Mouse (Mus musculus) liver, embryonic 13.5 days (tissue): ENCODE measurements around the gene Atp1a1. TPM values are rescaled to one million over a fixed set of nuclear protein-coding genes. Genes with fewer than 3 reads are reported as not detected.

Source experiments
- ATAC-seq: fragments of 200-750 bp; cut with Nextera tagmentation; 2 replicates; pipeline ENCODE4 v1.8.0; 2017; ENCODE audit warnings: low read depth, mild to moderate bottlenecking, moderate number of reproducible peaks, moderate library complexity
- DNase-seq: peaks from one replicate; pipeline ENCODE4 v3.0.0; 2022
- H3K27ac ChIP-seq: fragments of 300-500 bp; sonication (generic); 2 replicates; pipeline ENCODE4 v1.5.1; 2015; ENCODE audit warnings: moderate library complexity, mild to moderate bottlenecking, inconsistent platforms
- H3K27me3 ChIP-seq: fragments of 300-500 bp; sonication (generic); 2 replicates; pipeline ENCODE4 v1.6.1; 2015; ENCODE audit warnings: mild to moderate bottlenecking, inconsistent platforms
- H3K36me3 ChIP-seq: fragments of 300-500 bp; sonication (generic); 2 replicates; pipeline ENCODE4 v1.6.1; 2015; ENCODE audit warnings: mild to moderate bottlenecking, inconsistent platforms
- H3K4me1 ChIP-seq: fragments of 300-500 bp; sonication (generic); replicated peaks from 2 replicates; pipeline ENCODE4 v1.6.1; 2015; ENCODE audit warnings: inconsistent platforms
- H3K4me2 ChIP-seq: fragments of 300-500 bp; sonication (generic); 2 replicates; pipeline ENCODE4 v1.6.1; 2015; ENCODE audit warnings: inconsistent platforms, mild to moderate bottlenecking, moderate library complexity
- H3K4me3 ChIP-seq: fragments of 300-500 bp; sonication (generic); replicated peaks from 2 replicates; pipeline ENCODE4 v1.5.1; 2015; ENCODE audit warnings: mild to moderate bottlenecking, inconsistent platforms
- H3K9ac ChIP-seq: fragments of 300-500 bp; sonication (generic); 2 replicates; pipeline ENCODE4 v1.6.1; 2015; ENCODE audit warnings: mild to moderate bottlenecking, inconsistent platforms
- H3K9me3 ChIP-seq: fragments of 300-500 bp; sonication (generic); replicated peaks from 2 replicates; pipeline ENCODE4 v1.6.1; 2016; ENCODE audit warnings: inconsistent platforms
- WGBS: fragments of 180-500 bp; shearing (Covaris S2); methylation state at CpG from one replicate; pipeline ENCODE4 v1.1.7; 2015; ENCODE audit not compliant: insufficient replicate concordance; 5-methylcytosine and 5-hydroxymethylcytosine counted together
- polyA plus RNA-seq: library from polyadenylated mRNA; unstranded; fragments of >200 nt; fragmentation: Nextera tagmentation; extraction: Ambion mirVana; gene quantifications from 2 replicates; pipeline ENCODE4 v1.2.1, GENCODE M21; 2015

Atp1a1 gene
- polyA plus RNA-seq, 1 experiment from 2014 or later: 40.1 TPM

DNA sequence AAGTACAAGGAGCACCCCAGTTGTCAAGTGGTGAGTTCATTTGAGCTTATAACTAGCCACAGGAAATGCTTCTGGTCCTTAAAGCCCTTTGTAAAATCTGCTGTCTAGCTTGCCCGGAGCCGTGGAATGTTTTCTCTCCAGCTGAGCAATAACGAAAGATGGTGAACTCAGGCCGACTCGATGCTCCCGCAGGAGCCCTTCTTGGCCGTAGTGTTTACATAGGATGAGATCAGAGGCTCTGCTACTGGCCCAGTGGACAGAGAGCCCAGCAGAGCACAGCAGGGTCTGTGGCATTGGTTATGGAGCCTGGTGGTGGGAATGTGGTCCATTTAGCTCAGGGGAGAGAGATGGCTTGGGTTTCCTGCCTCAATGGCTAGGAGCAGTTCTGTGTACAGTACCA is 60.4 kb downstream of the Atp1a1 start:
- ATAC-seq: no peak
- no peak for DNase-seq
- Histone ChIP-seq H3K27me3 (no peaks in the 10 kb centered on the region), H3K9ac (no peak overlapping the region), H3K4me1 (peaks cover 26% of the 10 kb centered on the region), H3K4me3 (no peak overlapping the region), H3K4me2 (no peak overlapping the region), H3K27ac (no peak overlapping the region; the same call in 1 of the 2 replicates), H3K9me3 (no peaks in the 10 kb centered on the region), H3K36me3 (no peaks in the 10 kb centered on the region)
- WGBS: 61% methylated on average over 7 of the region's 7 CpGs

DNA sequence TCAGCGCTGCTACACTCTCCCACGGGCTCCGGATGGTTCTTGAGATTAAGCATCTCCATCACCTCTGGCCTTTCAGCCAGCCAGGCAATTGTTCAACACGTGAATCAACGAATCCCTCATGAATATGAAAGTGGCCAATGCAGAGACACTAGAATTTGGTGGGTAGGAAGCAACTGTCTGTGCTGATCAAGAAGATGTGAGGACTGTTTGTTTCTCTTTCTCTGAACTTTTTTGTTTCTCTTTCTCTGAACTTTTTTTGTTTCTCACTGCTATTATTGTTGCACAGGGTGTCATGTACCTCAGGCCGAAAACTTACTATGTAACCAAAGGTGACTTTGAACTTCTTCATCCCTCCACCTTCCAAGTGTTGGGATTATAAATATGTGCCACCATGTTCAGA is 62.9 kb downstream of the Atp1a1 start:
- no peaks in the 10 kb centered on the region for H3K9me3 ChIP-seq
- no peaks in the 10 kb centered on the region for H3K36me3 ChIP-seq
- H3K4me2 ChIP-seq: no peak overlapping the region
- no peak for ATAC-seq
- no peak overlapping the region for H3K27ac ChIP-seq
- DNase-seq: no peak
- no peaks in the 10 kb centered on the region for H3K27me3 ChIP-seq
- peaks cover 9% of the 10 kb centered on the region for H3K4me1 ChIP-seq
- no peak overlapping the region for H3K9ac ChIP-seq
- WGBS: 70% methylated on average over 6 of the region's 6 CpGs
- no peak overlapping the region for H3K4me3 ChIP-seq

DNA sequence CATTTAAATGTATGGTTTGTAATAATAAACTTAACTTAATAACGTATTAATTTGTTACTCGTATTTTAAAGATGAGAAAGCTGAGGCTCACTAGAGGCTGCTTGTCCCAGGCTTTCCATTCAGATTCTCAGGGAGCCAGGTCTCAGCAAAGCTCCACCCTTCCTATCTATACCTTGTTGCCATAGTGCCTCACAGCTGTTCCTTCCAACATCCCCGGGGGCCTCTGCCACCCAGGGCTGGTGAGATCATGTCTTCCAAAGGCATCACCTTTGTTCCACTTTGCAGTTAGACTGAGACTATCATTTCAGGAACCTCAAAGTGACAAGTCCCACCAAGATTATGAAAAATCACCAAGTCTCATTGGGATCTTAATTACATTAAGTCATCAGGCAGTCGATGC is 63.9 kb downstream of the Atp1a1 start:
- peak; percentile 58 for ATAC-seq
- Histone ChIP-seq H3K36me3 (no peaks in the 10 kb centered on the region), H3K9me3 (no peaks in the 10 kb centered on the region), H3K4me2 (no peak overlapping the region), H3K4me1 (peaks cover 9% of the 10 kb centered on the region), H3K27me3 (no peaks in the 10 kb centered on the region), H3K9ac (no peak overlapping the region), H3K4me3 (no peak overlapping the region), H3K27ac (no peak overlapping the region)
- DNase-seq: no peak
- WGBS: 55% methylated on average over 4 of the region's 4 CpGs

DNA sequence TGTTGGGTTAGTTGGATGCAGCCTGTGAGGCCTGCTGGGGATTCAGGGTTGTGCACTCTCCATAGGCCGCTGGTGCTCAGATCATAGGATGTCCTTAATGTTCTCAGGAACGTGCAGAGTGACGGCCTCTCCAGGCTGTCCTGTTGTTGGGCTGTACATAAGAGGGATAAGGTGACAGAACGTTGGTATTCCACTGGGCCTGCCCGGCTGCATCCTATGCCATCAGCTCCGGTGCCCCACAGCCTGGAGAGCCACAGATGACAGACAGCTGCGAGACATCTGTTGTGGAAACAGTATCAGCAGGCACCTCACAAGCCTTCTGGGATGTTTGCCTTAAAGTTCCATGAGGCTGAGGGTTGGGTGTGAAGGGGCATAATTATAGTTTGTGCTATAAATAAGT is 68.2 kb downstream of the Atp1a1 start:
- Histone ChIP-seq H3K4me3 (no peak overlapping the region), H3K36me3 (no peaks in the 10 kb centered on the region), H3K4me1 (peaks cover 9% of the 10 kb centered on the region), H3K4me2 (no peak overlapping the region), H3K9me3 (no peaks in the 10 kb centered on the region), H3K27ac (no peak overlapping the region), H3K27me3 (no peaks in the 10 kb centered on the region), H3K9ac (no peak overlapping the region)
- no peak for DNase-seq
- ATAC-seq: no peak
- WGBS: 79% methylated on average over 7 of the region's 7 CpGs

DNA sequence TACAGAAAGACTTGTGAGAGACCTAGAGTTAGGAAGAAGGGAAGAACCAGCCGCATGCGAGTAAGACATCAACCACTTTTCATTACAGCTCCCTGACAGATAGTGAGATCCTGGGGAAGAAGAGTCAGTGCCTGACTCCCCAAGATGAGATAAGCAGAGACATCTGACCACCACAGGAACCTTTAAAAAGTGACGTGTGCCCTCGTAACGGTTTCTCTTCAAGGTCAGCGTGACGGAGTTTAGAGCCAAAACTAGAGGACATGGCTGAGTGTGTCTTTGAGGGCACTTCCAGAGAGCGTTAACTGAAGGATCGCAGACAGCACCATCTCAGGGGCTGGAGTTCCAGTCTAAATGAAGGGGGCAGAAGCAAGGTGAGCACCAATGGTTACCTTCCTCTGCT is 70.2 kb downstream of the Atp1a1 start:
- DNase-seq: no peak
- no peak for ATAC-seq
- Histone ChIP-seq H3K36me3 (no peaks in the 10 kb centered on the region), H3K9ac (no peak overlapping the region), H3K4me2 (no peak overlapping the region), H3K4me3 (no peak overlapping the region), H3K9me3 (no peaks in the 10 kb centered on the region), H3K4me1 (0 out of 2 replicates have a peak, but pooled peaks cover 2% of the 10 kb centered on the region), H3K27ac (no peak overlapping the region), H3K27me3 (no peaks in the 10 kb centered on the region)
- WGBS: 41% methylated on average over 9 of the region's 9 CpGs

DNA sequence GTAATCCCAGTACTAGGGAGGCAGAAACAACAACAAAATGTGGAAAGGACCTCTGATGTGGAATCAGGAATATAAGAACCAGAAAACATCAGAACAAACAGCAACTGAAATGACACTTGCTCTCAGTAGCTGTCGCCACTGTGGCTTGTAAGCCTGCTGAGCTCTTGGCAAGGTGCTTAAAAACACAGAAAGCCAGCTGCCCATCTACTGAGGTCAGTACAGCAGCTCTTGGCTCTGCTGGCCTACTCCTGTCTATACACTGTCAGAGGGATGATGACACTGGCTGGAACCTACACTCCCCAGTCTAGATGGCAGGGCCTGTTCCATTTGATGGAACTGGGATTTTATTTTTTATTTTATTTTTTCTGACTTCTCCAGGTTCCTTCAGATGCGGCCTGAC is 71.1 kb downstream of the Atp1a1 start:
- no peaks in the 10 kb centered on the region for H3K36me3 ChIP-seq
- DNase-seq (no peak), ATAC-seq (no peak)
- 77% methylated on average over 2 of the region's 2 CpGs for WGBS
- no peak overlapping the region for H3K9ac ChIP-seq
- peaks cover 6% of the 10 kb centered on the region; the same call in 1 of the 2 replicates for H3K4me1 ChIP-seq
- no peaks in the 10 kb centered on the region for H3K9me3 ChIP-seq
- H3K27ac ChIP-seq: no peak overlapping the region
- H3K27me3 ChIP-seq: no peaks in the 10 kb centered on the region
- no peak overlapping the region for H3K4me3 ChIP-seq
- no peak overlapping the region for H3K4me2 ChIP-seq

DNA sequence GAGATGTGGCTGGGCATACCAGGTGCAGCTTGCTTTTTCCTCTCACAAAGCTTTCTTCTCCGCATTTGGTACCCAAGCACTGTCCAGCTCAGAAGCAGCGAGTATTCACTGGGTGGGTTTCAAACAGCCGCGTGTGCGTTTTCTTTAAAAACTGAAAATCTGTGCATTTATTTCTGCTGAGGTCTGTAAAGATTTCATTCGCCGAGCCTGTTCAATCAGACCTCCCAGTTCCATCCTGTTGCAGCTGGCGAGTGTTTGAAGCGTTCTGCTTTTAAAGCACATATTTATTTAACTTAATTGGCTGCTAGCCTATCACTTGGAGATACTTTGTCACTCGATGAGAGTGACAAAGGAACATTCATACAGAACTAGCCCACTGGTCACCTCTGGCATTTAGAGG is 73.6 kb downstream of the Atp1a1 start:
- ATAC-seq: no peak
- Histone ChIP-seq H3K4me3 (no peak overlapping the region), H3K4me1 (peaks cover 12% of the 10 kb centered on the region; the same call in 1 of the 2 replicates), H3K36me3 (no peaks in the 10 kb centered on the region), H3K27ac (no peak overlapping the region), H3K9me3 (no peaks in the 10 kb centered on the region), H3K4me2 (no peak overlapping the region), H3K9ac (no peak overlapping the region), H3K27me3 (no peaks in the 10 kb centered on the region)
- WGBS: 74% methylated on average over 10 of the region's 10 CpGs
- no peak for DNase-seq

DNA sequence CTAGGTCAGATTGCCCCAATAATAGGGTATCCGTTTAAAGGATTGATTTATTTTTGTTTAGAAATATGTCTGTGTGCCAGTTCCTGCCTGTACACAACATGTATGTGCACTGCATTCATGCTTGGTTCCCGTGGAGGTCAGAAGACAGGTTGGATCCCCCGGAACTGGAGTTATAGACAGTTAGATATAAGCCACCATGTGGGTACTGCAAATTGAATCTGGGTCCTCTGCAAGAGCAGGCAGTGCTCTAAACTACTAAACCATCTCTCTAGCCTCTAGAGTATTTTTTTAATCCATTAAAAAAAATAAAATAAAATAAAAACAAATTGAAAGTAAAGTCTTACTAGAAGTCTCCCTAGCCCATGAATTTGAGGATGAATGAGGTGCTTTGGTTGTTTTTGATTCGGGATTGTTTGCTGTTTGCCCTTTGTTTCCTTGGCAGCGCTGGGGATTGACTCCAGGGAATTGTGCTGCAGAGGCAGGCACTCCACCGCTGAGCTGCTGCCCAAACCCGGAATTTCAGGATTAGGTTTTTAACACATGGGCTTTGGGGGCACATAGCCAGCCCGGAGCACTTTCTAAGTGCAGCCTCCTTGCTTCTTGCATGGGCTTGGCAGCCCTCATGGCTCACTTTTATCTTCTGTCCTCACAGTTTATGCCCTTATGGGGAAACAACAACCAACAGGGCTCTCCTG is 75.4 kb downstream of the Atp1a1 start:
- Histone ChIP-seq H3K4me3 (no peak overlapping the region), H3K4me2 (no peak overlapping the region), H3K27ac (no peak overlapping the region), H3K9me3 (no peaks in the 10 kb centered on the region), H3K36me3 (no peaks in the 10 kb centered on the region), H3K9ac (no peak overlapping the region), H3K27me3 (no peaks in the 10 kb centered on the region), H3K4me1 (peaks cover 12% of the 10 kb centered on the region; the same call in 1 of the 2 replicates)
- 48% methylated on average over 8 of the region's 8 CpGs for WGBS
- DNase-seq (no peak), ATAC-seq (no peak)

DNA sequence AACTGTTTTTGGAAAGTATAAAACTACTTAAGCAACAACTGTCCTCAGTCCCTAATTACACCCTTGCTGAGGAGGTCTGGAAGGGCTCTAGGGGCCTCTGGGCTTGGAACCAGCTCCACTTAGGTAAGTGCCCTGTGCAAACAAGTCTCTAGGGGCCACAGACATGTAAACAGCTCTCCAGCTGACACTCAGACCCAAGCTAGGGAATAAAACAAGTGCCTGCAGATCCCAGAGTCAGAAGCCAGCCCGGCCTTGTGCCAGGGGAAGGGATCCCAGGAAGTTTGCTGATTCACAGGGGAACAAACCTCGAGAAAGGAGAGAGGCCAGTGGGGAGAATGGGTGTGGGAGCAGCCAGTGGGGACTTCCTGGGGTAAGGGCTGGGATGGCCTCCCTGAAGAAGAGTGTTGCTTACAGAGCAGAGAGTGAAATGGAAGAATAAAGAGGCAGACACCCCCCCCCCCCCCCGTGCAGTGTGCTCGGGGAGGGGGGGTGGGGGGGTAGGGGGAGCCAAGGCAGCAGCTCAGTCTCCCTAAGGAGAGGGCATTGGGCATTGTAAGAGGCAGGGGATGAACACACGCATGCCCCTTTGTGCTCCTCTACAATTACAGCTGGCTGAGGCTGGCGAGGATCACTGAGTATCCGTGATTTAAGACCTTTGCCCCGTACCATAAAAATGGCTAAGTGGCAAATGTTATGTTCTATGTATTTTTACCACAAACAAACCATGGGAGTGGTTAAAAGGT is 76.2 kb downstream of the Atp1a1 start:
- H3K27me3 ChIP-seq: no peaks in the 10 kb centered on the region
- peaks cover 12% of the 10 kb centered on the region; the same call in 1 of the 2 replicates for H3K4me1 ChIP-seq
- no peak overlapping the region for H3K27ac ChIP-seq
- WGBS: 48% methylated on average over 8 of the region's 8 CpGs
- no peak overlapping the region for H3K4me2 ChIP-seq
- H3K9me3 ChIP-seq: no peaks in the 10 kb centered on the region
- no peak for ATAC-seq
- no peaks in the 10 kb centered on the region for H3K36me3 ChIP-seq
- no peak for DNase-seq
- no peak overlapping the region for H3K4me3 ChIP-seq
- H3K9ac ChIP-seq: no peak overlapping the region

DNA sequence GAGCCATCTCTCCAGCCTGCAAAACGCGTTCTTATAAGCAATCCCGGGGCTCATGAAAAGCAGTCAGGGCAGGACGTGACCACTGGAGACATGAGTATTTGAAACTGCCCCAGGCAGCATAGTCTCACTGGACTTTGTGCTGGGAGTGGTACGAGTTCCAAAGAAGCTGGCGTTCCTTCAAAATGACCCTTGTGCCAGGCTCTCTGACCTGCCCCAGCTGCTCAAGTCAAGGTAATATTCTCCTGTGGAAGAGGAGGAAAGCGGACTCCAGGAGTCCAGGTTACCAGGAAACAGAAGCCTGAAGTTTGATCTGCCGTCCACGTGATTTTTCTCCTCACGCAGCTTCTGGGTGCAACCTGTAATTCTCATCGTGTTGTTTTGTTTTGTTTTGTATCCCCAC is 77.9 kb downstream of the Atp1a1 start:
- WGBS: 70% methylated on average over 11 of the region's 11 CpGs

More for the DNA sequence above, 77.9 kb downstream of the Atp1a1 start:
- no peaks in the 10 kb centered on the region for H3K9me3 ChIP-seq
- no peaks in the 10 kb centered on the region for H3K27me3 ChIP-seq
- H3K4me2 ChIP-seq: no peak overlapping the region
- H3K9ac ChIP-seq: no peak overlapping the region
- no peaks in the 10 kb centered on the region for H3K36me3 ChIP-seq
- DNase-seq: no peak
- H3K4me1 ChIP-seq: peaks cover 12% of the 10 kb centered on the region; the same call in 1 of the 2 replicates
- H3K4me3 ChIP-seq: no peak overlapping the region
- no peak for ATAC-seq
- H3K27ac ChIP-seq: no peak overlapping the region
